Mouse (Mus musculus) ovary, postnatal 36 days (tissue): ENCODE data around the gene Sik3.
"Not testable (repeated sequence)": the region's sequence is repeated elsewhere in the genome, so short reads cannot be mapped to it uniquely, and the experiment has no call there.

Experiments used
- DNase-seq: peaks from one replicate; pipeline ENCODE4 v3.0.0; 2022; ENCODE audit warnings: low spot score, mixed read lengths

Sik3 gene

GRCm38 (mm10) chr9:46058065-46058464 is 45.4 kb downstream of the Sik3 start:
- no peak for DNase-seq

GRCm38 (mm10) chr9:46060249-46060648 is 47.6 kb downstream of the Sik3 start:
- no peak for DNase-seq

GRCm38 (mm10) chr9:46061696-46062425 is 49.2 kb downstream of the Sik3 start:
- no peak for DNase-seq

DNA sequence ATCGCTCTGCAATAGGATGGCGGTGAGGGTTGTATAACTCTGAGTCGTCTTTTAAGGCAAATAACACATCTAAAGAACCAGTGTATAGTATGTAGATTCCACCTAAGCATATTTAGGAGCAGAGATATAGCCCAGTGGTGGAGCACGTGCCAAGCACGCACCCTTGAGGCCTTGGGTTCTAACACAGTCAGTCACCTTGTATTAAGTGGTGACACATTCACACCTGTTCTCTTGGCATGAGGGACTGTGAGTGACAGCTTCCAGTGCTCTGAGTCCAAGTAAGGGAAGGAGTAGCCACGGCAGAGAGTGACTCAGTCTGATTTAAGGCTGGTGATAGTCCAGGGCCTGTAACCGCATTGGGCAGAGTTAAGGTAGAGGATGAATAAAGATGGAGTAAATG is 51.7 kb downstream of the Sik3 start:
- DNase-seq, result no peak

DNA sequence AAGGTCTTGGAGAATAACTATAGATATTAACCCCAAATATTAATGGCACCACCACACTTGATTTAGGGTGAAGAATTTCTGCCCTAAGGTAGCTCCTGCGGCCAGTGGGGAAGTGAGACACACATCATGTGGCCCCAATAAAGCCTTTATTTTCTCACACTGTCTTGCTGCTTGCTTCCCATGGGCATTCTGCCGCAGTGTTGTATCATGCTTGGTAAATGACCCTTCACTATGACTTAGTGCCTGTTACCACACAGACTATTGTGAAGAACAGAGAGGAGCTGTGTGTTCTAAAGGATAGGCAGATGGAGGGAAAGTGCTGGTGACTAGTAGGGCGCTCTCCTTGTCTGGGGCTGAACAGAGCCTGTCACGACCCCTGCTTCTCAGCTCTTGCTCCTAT is 54.1 kb downstream of the Sik3 start:
- no peak for DNase-seq

DNA sequence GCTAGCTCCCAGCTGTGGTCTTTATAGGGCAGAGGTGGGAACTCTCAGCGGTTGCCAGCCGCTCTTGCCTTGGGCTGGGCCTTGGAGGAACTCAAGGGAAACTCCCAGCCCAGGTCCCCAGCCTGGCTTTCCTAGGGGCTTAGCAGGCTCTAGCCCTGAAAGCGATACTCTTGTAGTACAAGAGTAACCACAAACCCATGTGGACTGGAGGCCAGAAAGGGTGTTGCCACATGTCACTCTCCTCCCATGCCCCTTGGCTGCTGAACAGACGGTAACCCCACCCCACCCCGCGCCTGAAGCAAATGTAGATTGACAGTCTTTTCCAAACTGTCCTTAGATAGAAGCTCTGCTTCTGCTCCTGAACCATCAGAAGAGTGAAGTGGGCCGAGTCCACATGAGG is 55.1 kb downstream of the Sik3 start:
- DNase-seq, result no peak

GRCm38 (mm10) chr9:46069013-46069412 is 56.4 kb downstream of the Sik3 start:
- no peak for DNase-seq

- DNase-seq, result no peak
These were observed 59.6 kb downstream of the Sik3 start for GRCm38 (mm10) chr9:46072101-46072835.

DNA sequence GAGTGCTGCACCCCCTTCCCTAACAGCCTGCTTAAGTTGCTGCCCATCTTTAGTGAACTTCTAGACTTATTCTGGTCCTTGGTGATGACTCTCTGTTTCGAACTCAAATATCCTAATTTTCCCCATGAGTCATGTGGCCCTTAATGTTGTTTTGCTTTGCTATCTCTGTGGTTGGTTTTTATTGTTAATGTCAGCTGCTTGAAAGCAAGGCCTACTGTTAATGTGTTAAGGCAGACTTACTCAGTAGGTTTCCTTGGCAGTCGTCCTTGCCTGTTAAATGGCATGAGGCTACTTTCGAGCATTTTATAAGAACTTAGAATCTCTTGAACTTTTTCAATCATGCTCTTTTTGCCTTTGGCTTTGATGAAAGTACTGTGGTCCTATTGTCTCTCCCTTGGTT is 60.8 kb downstream of the Sik3 start:
- DNase-seq, result no peak

DNA sequence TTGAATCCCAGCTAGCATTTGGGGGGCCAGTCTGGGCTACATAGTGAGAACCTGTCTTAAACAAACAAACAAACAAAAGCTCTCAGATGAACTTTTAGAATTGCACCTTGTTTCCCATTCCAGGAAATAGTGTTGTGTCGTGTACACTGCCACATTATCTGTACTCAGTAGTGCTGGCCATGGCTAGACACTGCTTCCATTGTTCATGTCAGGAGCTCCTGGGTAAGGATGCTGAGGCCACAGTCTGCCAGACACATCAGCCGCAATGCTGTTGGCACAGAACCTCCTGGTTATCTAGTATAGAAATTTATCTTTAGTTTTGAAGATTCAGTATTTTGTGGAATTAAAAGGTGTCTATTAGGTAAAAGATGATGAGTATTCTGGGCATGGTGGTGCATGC is 63.0 kb downstream of the Sik3 start:
- no peak for DNase-seq

- DNase-seq, result no peak
These were observed 69.8 kb downstream of the Sik3 start for GRCm38 (mm10) chr9:46082381-46082821.

DNA sequence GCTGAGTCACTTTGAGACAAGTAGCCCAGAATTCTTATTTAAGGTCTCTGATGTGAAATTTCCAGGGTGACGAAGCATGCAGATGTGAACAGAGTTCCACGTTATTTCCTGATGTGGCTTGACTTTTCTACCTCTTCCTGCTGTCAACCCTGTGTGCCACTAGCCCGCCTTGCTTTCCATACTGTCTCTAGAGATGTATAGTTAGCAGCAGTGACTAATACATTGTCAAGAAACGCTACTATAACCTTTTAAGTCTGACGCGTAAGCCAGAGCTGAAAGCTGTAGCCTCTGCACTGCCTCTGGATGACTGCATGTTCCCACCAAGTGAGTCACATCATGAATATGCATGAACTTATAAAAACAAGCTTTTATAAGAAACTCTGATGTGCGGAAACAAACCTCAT is 70.9 kb downstream of the Sik3 start:
- no peak for DNase-seq

GRCm38 (mm10) chr9:46085898-46086297 is 73.3 kb downstream of the Sik3 start:
- DNase-seq, result no peak

DNA sequence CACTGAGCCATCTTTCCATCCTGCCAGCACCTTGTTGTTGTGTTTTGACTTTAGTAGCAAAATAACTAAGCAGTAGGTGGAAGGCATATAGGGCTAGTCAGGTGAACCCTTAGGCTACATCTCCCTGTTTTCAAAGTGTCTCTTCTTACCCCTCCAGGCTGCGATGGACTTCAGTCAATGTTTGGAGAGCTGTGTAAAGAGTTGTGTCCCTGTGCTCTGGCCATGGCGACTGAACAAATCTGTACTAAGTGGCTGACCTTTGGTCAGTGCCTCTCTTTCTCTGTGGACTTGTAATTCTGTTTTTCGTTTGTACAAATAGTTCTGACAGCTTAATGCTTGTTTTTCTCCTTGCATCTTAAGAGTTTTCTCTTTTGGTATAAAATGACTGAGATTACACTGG is 74.2 kb downstream of the Sik3 start:
- no peak for DNase-seq

- DNase-seq, result no peak
These were observed 74.8 kb downstream of the Sik3 start for GRCm38 (mm10) chr9:46087461-46087860.

GRCm38 (mm10) chr9:46088722-46089121 is 76.1 kb downstream of the Sik3 start:
- no peak for DNase-seq

DNA sequence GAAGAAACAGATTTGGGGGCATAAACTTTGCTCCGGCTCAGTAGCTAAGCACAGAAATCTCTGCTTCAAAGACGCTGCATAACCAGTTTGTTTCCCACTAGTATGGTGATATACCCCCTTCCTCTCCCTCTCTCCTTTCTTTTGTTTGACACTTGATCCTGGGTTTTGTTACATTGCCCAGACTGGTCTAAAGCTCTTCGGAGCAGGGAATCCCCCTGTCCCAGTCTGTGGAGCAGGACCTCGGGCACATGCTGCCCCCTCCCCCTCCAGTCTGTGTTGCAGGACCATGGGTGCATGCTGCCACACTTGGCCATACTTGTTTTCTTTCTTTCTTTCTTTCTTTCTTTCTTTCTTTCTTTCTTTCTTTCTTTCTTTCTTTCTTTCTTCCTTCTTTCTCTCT is 77.4 kb downstream of the Sik3 start:
- no peak for DNase-seq

DNA sequence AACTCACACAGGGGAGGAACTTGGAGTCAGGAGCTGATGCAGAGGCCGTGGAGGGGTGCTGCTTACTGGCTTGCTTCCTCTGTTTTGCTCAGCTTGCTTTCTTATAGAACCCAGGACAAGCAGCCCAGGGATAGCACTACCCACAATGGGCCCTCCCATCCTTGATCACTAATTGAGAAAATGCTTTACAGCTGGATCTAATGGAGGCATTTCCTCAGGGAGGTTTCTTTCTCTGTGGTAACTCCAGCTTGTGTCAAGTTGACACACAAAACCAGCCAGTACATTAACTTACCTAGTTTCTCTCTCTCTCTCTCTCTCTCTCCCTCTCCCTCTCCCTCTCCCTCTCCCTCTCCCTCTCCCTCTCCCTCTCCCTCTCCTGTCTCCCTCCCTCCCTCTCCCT is 78.5 kb downstream of the Sik3 start:
- DNase-seq, result not testable (repeated sequence)

GRCm38 (mm10) chr9:46092633-46093032 is 80.0 kb downstream of the Sik3 start:
- DNase-seq, result no peak

DNA sequence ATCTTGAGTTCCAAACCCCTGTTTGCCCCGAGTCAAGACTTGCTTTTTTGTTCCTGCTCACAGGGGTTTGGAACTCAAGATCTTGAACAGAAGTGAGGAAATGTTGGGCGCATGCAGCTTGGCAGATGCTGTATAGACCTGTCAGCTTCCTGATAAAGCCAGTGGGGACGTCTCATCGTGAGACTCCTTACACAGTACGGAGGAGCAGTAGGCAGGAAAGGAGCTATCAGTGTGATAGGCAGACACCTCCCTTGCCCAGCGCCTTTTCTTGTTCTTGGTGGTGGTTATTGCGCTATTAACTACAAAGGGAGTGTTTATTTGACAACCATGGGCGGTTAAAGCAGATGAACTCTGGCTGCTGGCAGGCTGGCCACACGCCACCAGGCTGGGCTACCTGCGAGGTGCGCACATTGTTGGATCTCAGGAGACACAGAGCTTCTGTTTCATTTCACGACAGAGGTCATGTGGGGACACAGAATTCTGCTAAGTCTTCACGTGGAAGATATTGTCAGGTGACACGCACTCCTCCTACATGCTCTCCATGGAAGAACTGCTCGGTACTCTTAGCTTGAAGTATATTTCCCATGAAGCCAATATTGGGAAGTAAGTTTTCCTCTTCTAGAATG is 85.9 kb downstream of the Sik3 start:
- no peak for DNase-seq

- no peak for DNase-seq
These were observed 86.5 kb downstream of the Sik3 start for GRCm38 (mm10) chr9:46099107-46099506.

DNA sequence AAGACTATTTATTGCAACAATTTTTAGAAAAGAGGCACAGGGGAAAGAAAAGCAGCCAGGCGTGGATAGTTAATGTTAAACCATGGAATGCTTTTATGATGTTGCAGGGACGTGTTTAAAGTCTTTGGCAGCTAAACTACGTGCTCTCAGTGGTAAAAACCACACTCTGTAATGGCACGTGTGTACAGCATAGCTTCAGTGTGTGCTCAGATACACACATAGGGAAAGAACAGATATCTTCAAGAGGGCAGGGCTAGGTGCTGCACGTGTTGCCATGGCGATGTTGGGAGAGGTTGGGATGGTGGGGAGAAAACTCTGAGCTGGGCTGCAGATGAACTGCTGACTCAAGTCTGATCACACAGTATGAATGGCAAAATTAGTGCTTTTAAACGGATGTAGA is 90.5 kb downstream of the Sik3 start:
- no peak for DNase-seq

- DNase-seq, result no peak
These were observed 93.5 kb downstream of the Sik3 start for GRCm38 (mm10) chr9:46106105-46106504.
